Comparison of ENCODE assay signal across 8 mouse cellular contexts in the genomic region with DNA sequence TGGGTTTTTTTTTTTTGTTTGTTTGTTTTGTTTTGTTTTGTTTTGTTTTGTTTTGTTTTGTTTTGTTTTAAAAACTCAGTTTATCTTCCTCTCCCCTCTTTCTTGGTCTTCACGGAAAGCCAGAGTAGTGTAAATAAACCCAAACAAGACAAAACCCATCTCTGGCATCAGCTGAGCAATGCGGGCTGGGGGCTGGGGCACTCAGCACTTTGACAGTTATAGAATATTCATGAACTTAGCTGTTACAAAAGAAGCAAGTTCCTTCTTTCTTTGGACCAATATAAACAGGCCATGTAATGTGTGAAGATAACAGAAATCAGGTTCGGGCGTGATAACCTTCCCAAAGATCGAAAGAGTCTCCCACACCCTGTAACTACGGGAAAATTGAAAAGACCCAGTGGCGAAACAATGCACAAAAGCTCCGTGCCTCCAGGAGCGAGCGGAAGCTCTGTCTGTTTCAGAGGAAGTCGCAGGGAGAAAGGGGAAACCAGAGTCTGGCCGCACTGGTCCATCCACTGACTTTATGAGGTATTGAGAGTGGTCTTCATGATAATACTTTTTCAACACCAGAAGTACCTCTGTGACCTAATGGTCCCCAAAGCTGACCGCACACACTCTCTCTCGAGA. TPM values are rescaled to one million over a fixed set of nuclear protein-coding genes. Genes with fewer than 3 reads are reported as not detected.
DNase-seq lines count a peak whose midpoint lies in the region; ATAC-seq lines count a peak whose summit lies in the region.

No protein-coding gene starts in this region.

- ATAC-seq in hematopoietic stem cell, adult 5-6 weeks (replicated peaks in 1 of 2; ENCODE audit: insufficient read depth in 1 of 2, low FRiP score in 2 of 2, low TSS enrichment in 1 of 2, low read depth in 1 of 2, poor library complexity in 2 of 2, severe bottlenecking in 2 of 2), result peak; percentile 71 to 80; a peak in 3 of 4 replicates

- H3K9me3 ChIP-seq in embryonic facial prominence, embryonic 10.5 days, result no peaks in the 10 kb centered on the region
- H3K9me3 ChIP-seq in megakaryocyte, embryonic 14.5 days, result no peaks in the 10 kb centered on the region

- no peak overlapping the region for H3K4me3 ChIP-seq in embryonic facial prominence, embryonic 10.5 days
- peak overlapping the region; percentile 85 for H3K4me3 ChIP-seq in megakaryocyte, embryonic 14.5 days (replicated peaks)

- WGBS in embryonic facial prominence, embryonic 10.5 days, result 57% methylated on average over 14 of the region's 14 CpGs

- peak; percentile 48 for DNase-seq in embryo, embryonic 10 days (ENCODE audit: low spot score)
- no peak for DNase-seq in embryo, embryonic 9.5 days (ENCODE audit: extremely low spot score)
- DNase-seq in embryonic facial prominence, embryonic 10.5 days (ENCODE audit: low spot score), result no peak
- DNase-seq in adrenal gland, postnatal 10 days, result no peak
- no peak for DNase-seq in cerebellum, adult 11 months
- DNase-seq in retina, postnatal 1 day, result no peak

- no peaks in the 10 kb centered on the region for H3K36me3 ChIP-seq in embryonic facial prominence, embryonic 10.5 days (replicated peaks)
- H3K36me3 ChIP-seq in megakaryocyte, embryonic 14.5 days (replicated peaks; ENCODE audit: low read length), result no peaks in the 10 kb centered on the region

- H3K4me1 ChIP-seq in embryonic facial prominence, embryonic 10.5 days, result peaks cover 20% of the 10 kb centered on the region
- H3K4me1 ChIP-seq in megakaryocyte, embryonic 14.5 days, result peaks cover 76% of the 10 kb centered on the region

- 0 out of 2 replicates have a peak overlapping the region, but pooled peaks have one; percentile 30 for H3K27ac ChIP-seq in embryonic facial prominence, embryonic 10.5 days (replicated peaks)

- no peaks in the 10 kb centered on the region for H3K27me3 ChIP-seq in embryonic facial prominence, embryonic 10.5 days (replicated peaks; ENCODE audit: low read depth, poor library complexity, severe bottlenecking)
- no peaks in the 10 kb centered on the region for H3K27me3 ChIP-seq in megakaryocyte, embryonic 14.5 days (replicated peaks)

RNA-seq across cellular contexts. Expression of a gene that starts 26.6 kb away (rescaled TPM):
- 0.25 TPM in 1 of 2 replicates, not detected in the other for polyA plus RNA-seq in embryonic facial prominence, embryonic 10.5 days (2016; fragmentation: Nextera tagmentation; extraction: Ambion mirVana)
- not detected in 2 replicates for total RNA-seq in hematopoietic stem cell, adult 5-6 weeks (2017)
- polyA plus RNA-seq in megakaryocyte, embryonic 14.5 days (2012; ENCODE audit: insufficient read depth, low replicate concordance), result not detected in 2 replicates
- total RNA-seq in adrenal gland, postnatal 10 days (2021), result 100 to 1,000 TPM in 1 of 2 experiments, 10 to 100 TPM in 1; 63.3 to 134 TPM

Comparison
In these comparisons a context has a peak if more than half of its experiments do, and no peak if none do; other contexts are left out.
1. RNA of a gene that starts 26.6 kb away (total RNA-seq): 63.3 to 134 TPM in adrenal gland, postnatal 10 days; not detected in hematopoietic stem cell, adult 5-6 weeks; every median in the first group is over 10 times any median in the second.